Mouse (Mus musculus): ENCODE data around the gene Slmap.
"Not testable (repeated sequence)": the region's sequence is repeated elsewhere in the genome, so short reads cannot be mapped to it uniquely, and the experiment has no call there.

Gene Slmap

GRCm38 (mm10) chr14:26388961-26389360, 145.8 kb downstream of the Slmap start:
- not testable (repeated sequence) for DNase-seq (ENCODE audit: low spot score)

GRCm38 (mm10) chr14:26386999-26387398, 147.7 kb downstream of the Slmap start:
- not testable (repeated sequence) for DNase-seq (ENCODE audit: low spot score)

GRCm38 (mm10) chr14:26385659-26386058, 149.1 kb downstream of the Slmap start:
- not testable (repeated sequence) for DNase-seq (ENCODE audit: low spot score)

- DNase-seq (ENCODE audit: low spot score) = no peak
These were observed 155.7 kb downstream of the Slmap start for GRCm38 (mm10) chr14:26379071-26379470.

- DNase-seq (ENCODE audit: low spot score) = peak; percentile 78
These were observed 158.1 kb downstream of the Slmap start for GRCm38 (mm10) chr14:26376652-26377051.

Measured in urinary bladder, postnatal 14 days (tissue).